Mouse (Mus musculus) liver, postnatal 0 days (tissue): ENCODE data around the gene Rad9b.

ENCODE experiments used
- CTCF ChIP-seq: sonication (generic); IDR thresholded peaks from 2 replicates; pipeline ENCODE4 v1.5.1; 2016; ENCODE audit warnings: antibody characterized with exemption, low read depth
- EP300 ChIP-seq: IDR thresholded peaks from 2 replicates; pipeline ENCODE4 v1.6.1; 2016; ENCODE audit warnings: antibody characterized with exemption, low read depth, mild to moderate bottlenecking

GRCm38 (mm10) chr5:122371591-122372191 is 17.7 kb upstream of the Rad9b start, which contains the start of gene Gpn3:
- no peak for TF ChIP-seq CTCF
- TF ChIP-seq EP300: no peak
